Mouse (Mus musculus): ENCODE data around the gene Yeats2.

Yeats2 gene

DNA sequence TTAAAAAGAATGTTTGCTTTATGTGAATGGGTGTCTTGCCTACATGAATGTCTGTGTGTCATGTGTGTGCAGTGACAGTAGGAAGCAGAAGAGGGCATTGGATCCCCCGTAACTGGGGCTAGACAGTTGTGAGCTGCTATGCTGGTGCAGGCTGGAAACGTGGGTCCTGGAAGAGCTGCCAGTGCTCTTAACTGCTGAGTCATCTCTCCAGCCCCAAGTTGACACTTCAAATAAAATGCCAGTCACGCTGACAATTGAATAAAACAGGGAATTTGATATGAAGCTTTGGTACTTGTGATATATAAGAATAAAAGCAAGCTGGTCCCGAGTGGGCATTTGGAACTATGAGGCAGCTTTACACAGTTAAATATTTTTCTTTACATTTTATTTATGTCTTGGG, 139.4 kb downstream of the Yeats2 start:
- DNase-seq (ENCODE audit: low read depth, low spot score) = no peak
